Mouse (Mus musculus) heart, postnatal 36 days (tissue): ENCODE data around the gene Pbdc1. TPM values are rescaled to one million over a fixed set of nuclear protein-coding genes. Genes with fewer than 3 reads are reported as not detected.

Source experiments
- total RNA-seq, 2 experiments: library from RNA; stranded (reverse); gene quantifications; 2 replicates each; pipeline ENCODE4 v1.2.3; 2021

Pbdc1 gene
- total RNA-seq, 2 experiments from 2014 or later = 5.4 to 8.4 TPM

Other genes with a start within 250 kb of the Pbdc1 start
- gene Magee2, start 222.5 kb upstream of the Pbdc1 start, total RNA-seq = not detected
- 1 to 10 TPM; 3.8 to 4.5 TPM for gene Magee1, start 40.6 kb downstream of the Pbdc1 start, total RNA-seq